Mouse (Mus musculus) heart, postnatal 4 days (tissue): ENCODE measurements around the gene Tubb5. TPM values are rescaled to one million over a fixed set of nuclear protein-coding genes. Genes with fewer than 3 reads are reported as not detected.
A peak's percentile ranks its signal among the peaks of the same experiment; 100 is the strongest.
"Not testable (repeated sequence)": the region's sequence is repeated elsewhere in the genome, so short reads cannot be mapped to it uniquely, and the experiment has no call there.

Source experiments
- DNase-seq: peaks from one replicate; pipeline ENCODE4 v3.0.0; 2021
- total RNA-seq, 2 experiments: library from RNA; stranded (reverse); gene quantifications; 2 replicates each; pipeline ENCODE4 v1.2.3; 2021

Gene Tubb5
- total RNA-seq, 2 experiments from 2014 or later: 908 to 913 TPM

DNA sequence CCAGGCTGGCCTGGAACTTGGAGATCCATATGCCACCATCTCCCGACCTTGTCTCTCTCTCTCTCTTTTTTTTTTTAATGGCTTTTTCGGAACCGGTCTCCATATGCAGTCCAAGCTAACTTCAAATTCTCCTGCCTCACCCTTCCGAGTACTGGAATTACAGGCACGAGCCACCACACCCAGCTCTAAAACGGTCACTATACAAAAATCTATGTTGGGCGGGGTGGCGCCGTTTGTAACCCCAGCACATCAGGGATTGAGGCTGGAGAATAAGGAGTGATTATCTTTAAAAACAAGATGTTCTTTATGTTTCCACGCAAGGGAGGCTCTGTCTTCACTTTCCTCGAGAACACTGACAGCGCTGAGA lies 22.7 kb upstream of the Tubb5 start:
- no peak for DNase-seq

GRCm38 (mm10) chr17:35859835-35860234 lies 21.7 kb upstream of the Tubb5 start:
- no peak for DNase-seq

GRCm38 (mm10) chr17:35859371-35859770 lies 21.3 kb upstream of the Tubb5 start:
- no peak for DNase-seq

DNA sequence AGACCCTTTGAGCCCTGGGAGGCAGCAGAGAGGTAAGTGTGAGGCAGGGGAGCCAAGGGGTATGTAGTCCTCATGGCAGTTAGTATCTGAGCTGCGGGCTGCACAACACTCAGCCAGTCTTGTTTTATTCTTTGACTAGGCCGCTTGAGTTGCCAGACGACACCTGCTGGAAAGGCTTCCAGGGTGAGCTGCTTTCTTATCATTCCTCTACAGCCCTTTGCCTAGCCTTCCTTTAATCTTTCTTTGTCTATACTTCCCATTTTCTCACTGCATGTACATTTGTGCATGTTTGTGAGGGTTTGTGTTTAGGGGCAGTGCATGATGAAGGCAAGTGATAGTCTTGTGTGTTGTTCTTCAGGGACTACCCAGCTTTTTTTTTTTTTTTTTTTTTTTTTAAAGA lies 12.9 kb upstream of the Tubb5 start:
- no peak for DNase-seq

- DNase-seq: peak; percentile 28
Measured at GRCm38 (mm10) chr17:35848112-35848511, 10.0 kb upstream of the Tubb5 start.

GRCm38 (mm10) chr17:35843514-35843913 lies 5.4 kb upstream of the Tubb5 start:
- DNase-seq: no peak

GRCm38 (mm10) chr17:35842006-35842405 lies 3.9 kb upstream of the Tubb5 start:
- no peak for DNase-seq

- peak; percentile 99 for DNase-seq
Measured at GRCm38 (mm10) chr17:35841076-35841950, 3.2 kb upstream of the Tubb5 start, which contains the start of gene Mdc1. Mdc1 (plus strand) TSS chr17:35841515.

GRCm38 (mm10) chr17:35840561-35840960 lies 2.5 kb upstream of the Tubb5 start:
- DNase-seq: no peak

DNA sequence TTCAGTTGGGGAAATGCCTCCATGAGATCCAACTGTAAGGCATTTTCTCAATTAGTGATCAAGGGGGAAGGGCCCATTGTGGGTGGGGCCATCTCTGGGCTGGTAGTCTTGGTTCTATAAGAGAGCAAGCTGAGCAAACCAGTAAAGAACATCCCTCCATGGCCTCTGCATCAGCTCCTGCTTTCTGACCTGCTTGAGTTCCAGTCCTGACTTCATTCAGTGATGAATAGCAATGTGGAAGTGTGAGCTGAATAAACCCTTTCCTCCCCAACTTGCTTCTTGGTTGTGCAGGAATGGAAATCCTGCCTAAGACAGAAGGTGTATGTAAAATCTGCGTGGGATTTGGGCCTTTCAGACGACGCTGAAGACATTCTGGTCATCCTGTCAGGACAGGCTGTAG lies 896 bp upstream of the Tubb5 start:
- not testable (repeated sequence) for DNase-seq

DNA sequence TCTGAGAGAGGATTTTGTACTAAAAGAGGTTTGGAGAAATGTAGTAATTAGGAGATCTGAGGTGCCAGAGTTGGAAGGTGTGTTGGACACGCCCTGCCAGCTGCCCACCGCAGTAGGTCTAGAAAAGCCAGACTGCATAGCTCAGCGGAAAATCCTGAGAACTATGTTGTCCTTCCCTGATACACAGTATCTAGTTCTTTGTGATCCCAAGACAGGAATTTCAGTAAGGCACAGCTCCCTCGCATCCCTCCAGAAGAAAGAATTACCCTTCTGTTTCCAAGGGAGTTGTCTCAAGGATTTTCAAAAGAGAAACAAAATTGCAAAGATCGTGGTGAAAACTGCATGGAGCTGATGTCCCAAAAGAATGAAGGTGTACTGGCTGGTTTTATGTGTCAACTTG lies 464 bp upstream of the Tubb5 start:
- DNase-seq: no peak

DNA sequence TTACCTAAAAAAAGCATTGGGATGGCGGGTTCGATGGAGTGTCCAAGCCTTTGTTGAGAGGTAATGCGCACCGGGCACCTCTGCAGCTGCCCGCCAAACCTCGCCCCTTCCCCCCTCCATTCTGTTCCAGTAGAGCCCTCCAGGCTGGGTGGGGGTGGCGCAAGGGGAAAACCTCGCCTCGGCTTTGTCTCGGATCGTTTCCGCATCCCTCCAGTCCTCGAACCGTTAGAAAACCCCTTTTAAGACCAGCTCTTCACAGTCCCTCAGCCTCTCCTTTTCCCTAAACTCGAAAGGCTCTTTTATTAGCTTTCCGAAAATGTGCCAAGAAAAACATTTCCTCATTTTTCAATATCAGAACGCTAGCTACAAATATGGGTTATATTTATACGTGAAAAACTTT lies 619 bp downstream of the Tubb5 start:
- peak; percentile 73 for DNase-seq

DNA sequence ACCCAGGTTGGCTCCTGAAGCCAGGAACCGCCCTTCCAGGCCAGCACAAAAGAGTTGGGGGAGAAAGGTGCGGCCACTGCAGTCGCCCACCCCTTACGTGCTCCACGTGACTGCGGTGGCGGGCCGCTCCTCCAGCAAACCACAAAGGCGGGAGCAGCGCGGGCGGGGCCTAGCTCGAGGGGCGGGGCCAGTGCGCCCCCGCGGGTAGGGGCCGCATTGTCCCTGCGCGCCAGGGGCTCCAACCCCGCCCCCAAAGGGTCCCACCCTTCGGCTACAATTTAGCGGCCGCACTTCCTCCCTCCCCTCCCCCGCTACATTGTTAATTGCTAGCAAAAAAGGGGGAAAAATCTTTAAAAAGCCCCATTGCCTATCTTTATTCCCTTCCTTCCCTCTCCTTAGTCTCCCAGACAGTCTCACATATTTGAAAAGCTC lies 1.1 kb downstream of the Tubb5 start:
- DNase-seq: peak; percentile 95

DNA sequence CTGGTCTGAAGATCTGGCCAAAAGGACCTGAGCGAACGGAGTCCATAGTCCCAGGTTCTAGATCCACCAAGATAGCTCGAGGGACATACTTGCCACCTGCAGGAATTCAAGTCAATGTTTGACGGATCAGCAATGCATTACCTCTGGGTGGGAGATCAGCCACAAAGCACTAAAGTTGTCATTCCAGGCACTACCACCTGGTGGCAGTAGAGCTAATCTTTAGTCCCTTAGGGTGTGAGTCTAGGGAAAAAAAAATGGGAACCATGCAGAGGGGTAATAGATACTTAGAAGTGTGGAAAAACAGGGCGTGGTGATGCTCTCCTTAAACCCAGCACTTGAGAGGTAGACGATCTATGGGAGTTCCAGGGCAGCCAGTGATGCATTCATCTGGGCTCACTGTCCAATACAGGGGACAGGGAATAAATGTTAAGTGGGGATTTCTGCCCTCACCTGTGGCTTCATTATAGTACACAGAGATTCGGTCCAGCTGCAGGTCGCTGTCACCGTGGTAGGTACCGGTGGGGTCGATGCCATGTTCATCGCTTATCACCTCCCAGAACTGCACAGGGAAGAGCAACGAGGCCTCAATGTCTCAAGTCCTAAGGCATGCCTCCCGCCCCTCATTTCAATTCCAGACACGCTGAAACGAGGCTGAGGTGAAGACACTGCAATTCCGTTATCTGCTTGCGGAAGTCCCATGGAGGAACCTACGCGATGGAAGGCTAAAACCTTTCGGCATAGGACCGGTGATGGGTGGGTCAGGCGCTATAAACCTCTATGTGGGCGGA lies 1.7 kb downstream of the Tubb5 start:
- peak; percentile 93 for DNase-seq

DNA sequence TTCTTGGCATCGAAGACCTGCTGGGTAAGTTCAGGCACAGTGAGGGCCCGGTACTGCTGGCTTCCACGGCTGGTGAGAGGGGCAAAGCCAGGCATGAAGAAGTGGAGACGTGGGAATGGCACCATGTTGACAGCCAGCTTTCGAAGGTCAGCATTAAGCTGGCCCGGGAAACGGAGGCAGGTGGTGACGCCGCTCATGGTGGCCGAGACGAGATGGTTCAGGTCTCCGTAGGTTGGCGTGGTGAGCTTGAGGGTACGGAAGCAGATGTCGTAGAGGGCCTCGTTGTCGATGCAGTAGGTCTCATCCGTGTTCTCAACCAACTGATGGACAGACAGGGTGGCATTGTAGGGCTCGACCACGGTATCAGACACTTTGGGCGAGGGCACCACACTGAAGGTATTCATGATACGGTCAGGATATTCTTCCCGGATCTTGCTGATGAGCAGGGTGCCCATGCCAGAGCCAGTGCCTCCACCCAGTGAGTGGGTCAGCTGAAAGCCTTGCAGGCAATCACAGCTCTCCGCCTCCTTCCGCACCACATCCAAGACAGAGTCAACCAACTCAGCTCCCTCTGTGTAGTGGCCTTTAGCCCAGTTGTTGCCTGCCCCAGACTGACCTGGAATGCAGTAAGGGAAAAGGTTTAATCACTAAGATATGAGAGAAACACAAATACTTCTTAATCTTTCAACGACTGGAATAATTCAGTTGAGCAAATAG lies 2.5 kb downstream of the Tubb5 start:
- DNase-seq: no peak

- no peak for DNase-seq
Measured at GRCm38 (mm10) chr17:35834696-35835422, 3.2 kb downstream of the Tubb5 start.

DNA sequence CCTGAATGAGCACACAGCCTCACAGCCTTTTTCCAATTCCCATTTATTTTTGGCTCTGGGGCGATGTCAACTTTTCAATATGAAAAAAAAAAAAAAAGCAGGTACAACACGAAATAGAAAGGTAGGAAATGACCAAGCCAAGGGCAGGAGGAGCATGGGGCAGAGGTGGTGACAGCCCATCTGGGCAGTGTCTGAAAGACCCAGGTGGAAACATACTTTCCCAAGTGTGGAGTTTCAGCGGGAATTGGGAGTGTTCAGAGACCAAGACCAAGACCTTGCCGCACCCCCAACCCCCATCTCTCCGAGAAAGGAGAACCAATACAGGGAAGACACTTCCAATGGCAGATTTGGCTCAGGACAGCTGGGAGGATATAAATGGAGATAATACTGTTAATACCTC lies 4.2 kb downstream of the Tubb5 start:
- no peak for DNase-seq

- DNase-seq: no peak
Measured at GRCm38 (mm10) chr17:35833239-35833751, 4.8 kb downstream of the Tubb5 start.

DNA sequence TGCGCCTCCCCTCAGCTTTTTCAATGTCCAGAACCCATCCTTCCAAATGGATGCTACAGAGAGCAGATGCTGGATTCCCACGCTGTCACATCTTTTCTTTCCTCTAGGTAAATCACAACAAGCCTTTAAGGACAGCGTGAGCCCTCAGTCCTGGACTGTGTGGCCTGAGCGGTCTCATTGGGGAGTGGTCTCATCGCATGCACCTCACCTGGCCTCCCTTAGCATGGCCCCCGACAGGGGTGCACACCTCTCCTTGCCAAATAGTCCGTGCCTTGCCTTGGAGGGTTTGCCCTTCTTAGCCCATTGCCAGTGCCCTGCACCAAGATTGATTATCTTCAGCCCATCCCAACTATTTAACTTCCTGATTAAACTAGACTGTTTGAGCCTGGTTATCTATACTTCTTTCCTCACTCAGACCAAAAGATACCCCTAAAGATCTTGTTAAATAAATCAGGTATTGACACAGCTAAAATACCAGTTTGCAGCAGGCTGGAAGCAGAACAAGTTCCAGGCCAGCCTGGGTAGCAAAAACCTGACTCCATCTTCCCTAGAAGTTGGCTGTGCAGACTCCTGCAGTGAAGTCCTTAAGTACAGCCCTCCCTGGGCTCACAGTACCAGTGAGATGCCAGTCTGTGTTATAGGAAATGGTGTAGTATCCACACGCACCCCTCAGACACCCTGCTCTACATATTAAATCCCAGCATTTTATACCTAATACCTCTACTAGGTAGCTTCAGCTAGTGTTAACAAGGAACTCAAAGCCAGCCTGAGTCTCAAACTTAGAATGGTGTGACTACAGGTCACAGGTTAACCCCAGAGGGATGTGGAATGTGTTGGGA lies 5.5 kb downstream of the Tubb5 start:
- DNase-seq: no peak

- DNase-seq: peak; percentile 92
Measured at GRCm38 (mm10) chr17:35829737-35830136, 8.4 kb downstream of the Tubb5 start.
